Mouse (Mus musculus): ENCODE data around the gene Zfp92.
A peak's percentile ranks its signal among the peaks of the same experiment; 100 is the strongest.
"Not testable (repeated sequence)": the region's sequence is repeated elsewhere in the genome, so short reads cannot be mapped to it uniquely, and the experiment has no call there.

Gene Zfp92

DNA sequence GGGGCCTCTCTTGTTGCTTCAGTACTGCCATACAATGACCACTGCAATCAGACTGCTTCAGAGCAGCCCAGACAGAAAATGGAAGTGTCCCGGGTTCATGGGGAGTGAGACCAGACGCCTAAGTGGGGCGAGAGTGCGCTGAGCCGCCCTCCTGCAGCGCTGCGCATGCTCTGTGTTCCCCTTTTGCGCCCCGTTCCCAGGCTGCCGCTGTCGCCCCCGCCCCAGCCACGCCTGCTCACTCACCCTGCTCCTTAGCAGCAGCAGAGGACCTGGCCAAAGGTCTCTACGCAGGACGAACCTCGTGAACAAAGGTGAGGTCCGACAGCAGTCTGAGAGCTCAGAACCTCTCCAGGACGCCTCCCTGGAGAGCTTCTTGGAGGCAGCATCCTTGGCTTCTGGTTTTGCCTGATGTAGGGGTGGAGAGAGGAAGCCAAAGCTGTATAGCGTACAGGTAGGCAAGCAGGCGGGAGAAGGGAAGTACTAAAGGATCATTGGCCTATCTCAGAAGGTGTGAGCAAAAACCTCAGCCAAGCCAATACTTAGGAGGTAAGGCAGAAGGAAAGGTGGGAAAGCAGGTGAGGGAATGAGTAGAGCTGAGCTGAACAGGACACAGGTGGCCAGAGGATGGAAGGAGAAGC is at the start of gene Zfp92:
Zfp92 (plus strand) TSS at position 217 of the 638 bp plus-strand sequence.
- DNase-seq: no peak

DNA sequence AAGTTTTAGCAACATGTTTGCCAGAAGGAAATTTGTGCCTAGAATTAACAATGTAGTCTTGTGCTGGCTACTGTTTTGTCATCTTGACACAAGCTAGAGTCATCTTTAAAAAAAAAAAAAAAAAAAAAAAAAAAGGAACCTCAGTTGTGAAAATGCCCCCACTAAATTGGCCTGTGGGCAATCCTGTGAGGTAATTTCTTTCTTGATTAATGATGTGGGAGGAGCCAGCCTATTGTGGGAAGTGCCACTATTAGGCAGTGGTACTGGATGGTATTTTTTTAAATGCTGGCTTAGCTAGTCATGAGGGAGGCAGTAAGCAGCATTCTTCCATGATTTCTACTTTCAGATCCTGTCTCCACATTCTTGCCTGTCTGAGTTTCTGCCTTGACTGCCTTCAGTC is 47.6 kb upstream of the Zfp92 start:
- DNase-seq: no peak

DNA sequence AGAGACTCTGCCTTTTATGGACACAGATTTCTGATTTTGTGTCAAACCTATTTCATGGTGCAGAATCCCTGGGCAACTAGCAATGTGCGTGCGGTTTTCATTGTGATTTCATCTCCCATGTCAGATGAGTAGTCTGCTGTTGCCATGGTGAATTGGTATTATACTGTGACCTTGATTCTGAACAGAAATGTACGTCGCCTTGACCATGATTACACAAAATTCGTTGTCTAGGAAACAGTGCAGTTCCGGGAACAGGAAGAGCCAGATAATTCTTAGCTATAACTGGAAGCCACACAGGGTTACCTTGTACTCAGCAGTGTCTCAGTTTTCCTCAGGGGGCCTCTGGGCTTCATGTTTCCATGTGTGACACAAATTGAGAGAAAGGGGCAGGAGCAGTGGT is 26.5 kb upstream of the Zfp92 start:
- no peak for DNase-seq

DNA sequence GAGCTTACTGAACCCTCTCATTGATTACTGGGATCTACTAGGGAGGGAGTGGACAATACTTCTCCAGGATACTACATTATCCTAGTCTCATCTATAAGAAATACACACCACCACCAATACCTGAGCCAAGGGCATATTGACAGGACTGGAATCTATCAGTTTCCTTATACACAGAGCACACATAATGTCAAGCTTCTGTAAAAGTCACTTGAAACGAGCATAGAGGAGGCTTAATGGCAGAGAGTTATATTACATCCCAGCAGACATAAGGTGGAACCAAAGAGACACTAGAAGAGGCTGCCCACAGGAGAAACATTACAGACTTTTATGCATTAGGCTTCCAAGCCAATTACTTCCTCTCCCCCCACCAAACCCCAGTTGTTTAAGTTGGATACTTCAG is 26.0 kb upstream of the Zfp92 start:
- no peak for DNase-seq

DNA sequence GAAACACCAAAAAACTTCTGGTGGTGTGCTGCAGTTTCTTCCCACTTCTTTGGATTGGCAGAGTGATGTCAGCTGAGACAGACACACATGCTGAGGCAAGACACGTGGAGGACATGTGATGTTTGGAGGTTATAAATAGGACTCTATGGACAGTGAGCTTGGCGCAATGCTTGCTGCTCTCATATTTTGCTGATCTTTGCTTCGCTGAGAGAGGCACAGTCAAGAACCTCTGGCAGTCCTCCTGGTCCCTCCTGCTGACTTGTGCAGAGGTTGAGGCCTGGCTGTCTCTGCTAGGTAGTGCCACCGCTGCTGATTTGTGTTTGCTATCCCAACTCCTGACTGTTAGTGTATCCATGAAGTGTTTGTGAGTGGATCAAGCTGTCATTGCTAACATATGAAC is 19.4 kb upstream of the Zfp92 start:
- DNase-seq: no peak

DNA sequence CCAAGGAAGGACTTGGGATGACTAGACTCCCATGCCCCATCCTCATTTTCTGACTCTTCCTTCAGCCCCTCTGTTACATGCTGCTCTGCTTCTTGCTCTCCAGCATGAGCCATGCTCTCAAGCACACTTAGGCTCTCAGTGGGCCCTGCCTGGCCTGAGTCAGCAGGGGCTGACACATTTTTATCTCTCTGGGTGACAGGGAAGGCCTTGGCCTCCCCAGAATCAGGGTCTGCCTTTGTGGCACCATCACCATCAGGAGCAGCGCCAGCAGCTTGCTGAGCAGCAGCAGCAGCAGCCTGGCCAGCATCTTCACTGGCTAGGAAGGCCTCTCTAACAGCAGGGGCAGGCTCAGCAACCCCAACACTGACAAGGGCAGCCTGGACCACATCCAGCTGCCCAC is 14.4 kb upstream of the Zfp92 start:
- no peak for DNase-seq

DNA sequence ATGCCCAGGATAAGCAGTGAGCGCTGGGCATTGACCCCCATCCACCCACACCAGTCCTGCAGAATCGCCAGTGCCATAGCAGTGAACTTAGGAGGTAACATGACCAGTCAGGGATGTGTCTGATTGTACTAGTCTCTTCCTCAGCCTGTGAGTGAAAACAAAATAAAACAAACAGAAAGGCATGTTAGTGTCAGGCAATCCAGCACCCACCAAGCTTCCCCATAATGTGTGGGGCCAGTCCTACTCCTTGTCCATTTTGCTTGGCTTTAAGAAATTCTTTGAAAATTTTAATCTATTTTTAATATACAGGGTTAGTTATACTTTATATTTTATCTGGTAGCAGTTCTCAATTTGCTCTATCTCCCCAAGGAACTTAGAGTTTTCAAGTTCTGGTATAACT is 12.3 kb upstream of the Zfp92 start, which contains the start of gene Gm18336:
Gm18336 (minus strand) TSS at position 101 of the 400 bp plus-strand sequence.
- DNase-seq: not testable (repeated sequence)

DNA sequence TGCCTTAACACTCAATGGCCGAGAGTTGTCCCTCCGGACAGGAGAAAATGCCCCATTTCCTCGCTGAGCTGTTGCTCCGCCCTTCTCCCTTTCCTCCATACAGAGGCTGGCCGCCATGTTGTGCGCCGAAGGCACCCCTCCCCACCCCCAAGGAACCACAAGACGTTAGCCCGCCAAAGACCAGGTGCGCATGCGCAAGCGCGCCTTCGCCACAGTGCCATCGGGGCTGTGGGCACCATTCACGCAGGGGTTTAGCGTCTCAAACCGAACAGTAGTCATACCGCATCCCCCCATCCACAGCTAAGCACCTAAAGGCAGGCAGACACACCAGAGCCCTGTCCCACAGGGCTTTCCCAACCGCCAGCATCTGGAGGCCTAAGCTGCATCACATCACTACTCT is 9.9 kb upstream of the Zfp92 start:
- no peak for DNase-seq

DNA sequence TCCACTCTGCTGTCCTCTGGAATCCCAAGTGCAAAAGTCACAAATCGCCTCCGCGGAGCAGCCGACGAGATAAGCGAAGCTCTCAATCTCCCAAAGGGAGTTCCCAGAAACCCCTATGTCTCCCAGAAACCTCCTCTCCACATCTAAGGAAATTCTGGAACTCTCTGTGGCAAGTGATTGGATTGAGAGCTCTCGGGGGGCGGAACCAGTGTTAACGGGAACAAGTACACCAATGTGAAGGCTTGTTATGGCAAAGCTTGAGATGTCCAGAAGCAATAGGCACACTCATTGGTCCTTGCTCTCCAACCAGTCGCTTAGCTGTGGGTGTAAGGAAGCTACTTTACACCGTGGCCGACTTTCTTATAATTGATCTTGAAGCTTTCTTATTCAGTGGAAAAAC is 9.3 kb upstream of the Zfp92 start:
- DNase-seq: no peak

DNA sequence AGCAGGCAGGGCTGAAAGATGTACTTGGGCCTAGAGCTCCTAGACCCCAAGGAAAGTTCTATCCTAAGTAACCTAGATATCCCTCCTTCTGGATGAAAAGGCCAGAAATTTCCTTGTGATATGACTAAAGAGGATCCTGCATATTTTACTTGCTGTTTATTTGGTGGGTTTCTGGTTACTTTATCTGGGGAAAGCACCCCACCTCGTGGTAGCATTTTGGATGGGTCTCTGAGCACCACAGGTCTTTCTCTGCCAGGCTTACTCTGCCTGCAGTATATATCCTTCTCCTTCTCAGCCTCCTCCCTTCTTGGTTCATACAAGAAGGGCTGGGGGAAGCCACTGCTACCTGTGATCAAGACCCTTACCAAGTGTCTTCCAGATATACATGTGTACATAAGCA is 1.9 kb downstream of the Zfp92 start:
- DNase-seq: no peak

DNA sequence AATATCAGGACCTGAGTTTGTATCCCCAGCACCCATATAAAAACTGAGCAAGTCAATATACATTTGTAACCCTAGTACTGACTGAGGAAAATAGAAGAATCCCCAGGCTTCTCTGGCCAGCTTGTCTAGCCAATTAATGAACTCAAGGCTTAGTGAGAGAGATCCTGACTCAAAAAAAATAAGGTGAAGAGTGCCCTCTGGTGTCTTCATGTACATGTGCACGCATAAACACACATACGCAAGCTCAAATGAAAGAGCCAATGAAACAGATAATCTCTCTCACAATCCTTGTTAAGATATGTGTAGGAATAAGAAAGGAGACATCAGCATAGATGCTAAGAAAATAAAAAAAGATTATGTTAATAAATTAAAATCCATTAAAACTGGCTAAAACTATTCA is 19.1 kb downstream of the Zfp92 start:
- DNase-seq: peak; percentile 11

DNA sequence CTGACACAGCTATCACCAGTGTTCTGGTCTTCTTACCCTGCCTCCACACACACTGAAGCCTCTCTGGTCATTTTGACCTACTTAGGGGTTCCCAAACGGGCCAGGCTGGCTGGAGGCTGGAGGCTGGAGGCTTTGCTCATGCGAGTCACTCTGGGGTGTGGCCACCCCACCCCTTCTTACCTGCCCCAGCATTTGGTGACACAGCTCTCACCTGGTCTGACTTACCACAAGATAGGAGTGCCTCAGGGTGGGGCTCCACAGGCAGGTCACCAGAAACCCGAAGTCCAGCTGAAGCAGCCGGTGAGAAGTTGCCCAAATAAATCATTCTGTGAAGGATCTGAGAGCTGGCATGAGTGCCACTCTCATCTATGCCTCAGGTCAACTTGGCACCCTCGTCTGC is 22.0 kb downstream of the Zfp92 start:
- DNase-seq: no peak

DNA sequence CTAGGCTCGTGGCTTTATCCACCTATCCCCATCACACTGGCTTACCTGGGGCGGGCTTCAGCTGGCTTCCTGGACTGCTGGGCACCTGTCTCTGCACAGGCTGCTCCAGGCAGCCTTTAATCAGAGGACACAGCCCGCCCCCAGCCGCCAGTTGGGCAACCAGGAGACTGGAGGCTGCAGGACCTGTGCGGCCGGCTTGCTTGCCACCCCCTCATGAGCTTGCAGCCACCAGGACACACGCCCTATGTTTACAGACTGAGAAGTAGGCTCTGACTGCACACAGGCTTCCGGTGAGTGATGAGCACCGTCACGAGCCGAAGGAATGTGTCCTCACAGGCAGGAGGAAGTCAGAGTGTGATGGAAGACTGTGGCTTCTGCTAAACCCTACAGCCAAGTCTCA is 24.4 kb downstream of the Zfp92 start, which contains the start of gene Trex2:
Trex2 (minus strand) TSS at position 93 of the 400 bp plus-strand sequence.
- DNase-seq: no peak

DNA sequence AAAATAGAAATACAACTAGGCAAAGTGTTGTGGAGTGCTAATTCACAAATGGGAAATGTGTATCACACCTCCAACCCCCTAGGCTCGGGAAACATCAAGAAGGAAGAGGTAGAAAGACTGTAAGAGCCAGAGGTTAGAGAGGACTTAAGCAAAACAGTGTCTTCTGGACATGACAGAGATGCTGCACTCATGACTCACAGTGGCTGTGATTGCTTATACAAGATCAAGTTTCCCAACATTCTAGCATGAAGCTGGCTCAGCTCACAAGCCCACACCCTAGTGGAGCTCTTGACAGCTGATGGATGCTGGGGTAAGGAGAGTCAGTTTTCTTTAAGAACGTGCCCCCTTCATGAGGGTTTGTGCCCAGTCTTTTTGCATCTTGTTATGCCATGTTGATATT is 30.5 kb downstream of the Zfp92 start:
- DNase-seq: no peak

DNA sequence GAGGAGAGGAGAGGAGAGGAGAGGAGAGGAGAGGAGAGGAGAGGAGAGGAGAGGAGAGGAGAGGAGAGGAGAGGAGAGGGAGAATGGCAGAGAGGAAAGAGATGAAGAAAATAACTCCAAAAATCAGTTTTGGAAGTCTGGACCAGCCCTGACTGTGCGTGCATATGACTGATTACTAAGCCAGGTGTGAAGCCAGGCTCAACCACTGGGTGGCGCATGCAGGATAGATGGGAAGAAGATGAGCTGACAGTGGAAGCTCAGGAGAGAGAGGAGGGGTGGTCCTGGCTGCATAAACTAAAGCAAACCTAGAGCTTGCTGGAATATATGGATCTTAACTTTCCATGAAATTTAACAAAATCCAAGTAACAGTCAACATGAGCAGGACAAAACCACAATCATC is 41.1 kb downstream of the Zfp92 start:
- peak; percentile 73 for DNase-seq

DNA sequence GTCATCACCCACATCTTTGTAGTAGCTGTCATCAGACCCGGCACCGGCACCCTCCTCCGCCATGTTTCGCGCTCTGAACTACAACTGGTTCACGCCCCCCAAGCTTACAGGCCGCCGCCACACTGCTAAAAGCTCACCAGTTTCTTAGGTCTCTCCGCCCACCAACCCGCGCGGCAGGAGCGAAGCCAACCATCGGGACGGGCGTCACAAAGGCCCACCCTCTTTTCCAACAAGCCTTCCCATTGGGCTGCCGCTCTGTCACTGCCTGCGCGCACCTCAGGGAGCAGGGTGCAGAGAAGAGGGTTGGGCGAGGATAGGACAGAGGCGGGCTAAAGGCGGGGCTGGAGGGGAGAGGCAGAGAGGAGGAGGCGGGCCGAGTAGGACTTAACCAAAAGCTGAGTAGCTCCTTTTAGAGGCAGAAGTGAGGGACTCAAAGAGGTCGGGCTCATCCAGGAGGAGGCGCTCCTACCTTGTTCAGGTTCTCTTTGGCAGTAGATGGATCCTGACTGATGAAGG is 48.0 kb downstream of the Zfp92 start, which contains the start of gene Haus7:
Haus7 (minus strand) TSS at position 168 of the 516 bp plus-strand sequence.
- peak; percentile 90 for DNase-seq

DNA sequence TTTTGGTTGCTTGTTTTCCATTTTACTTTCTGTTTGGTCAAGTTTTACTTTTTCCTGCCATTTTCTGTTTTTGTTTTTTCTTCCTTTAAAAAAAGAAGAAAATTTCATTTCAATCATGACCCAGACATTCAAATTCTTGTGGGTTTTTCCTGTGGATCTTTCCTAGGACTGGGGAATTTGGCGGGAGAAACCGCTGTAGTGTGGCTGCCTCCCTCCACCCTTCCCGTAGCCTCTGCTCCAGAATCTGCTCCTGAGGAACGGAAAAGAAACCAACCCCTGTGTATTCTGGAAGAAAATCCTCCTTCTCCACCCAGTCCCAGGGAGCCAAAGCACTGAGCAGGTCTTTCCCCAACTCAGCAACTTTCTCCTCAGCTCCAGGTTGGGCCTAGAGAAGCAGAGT is 49.9 kb downstream of the Zfp92 start:
- no peak for DNase-seq

DNA sequence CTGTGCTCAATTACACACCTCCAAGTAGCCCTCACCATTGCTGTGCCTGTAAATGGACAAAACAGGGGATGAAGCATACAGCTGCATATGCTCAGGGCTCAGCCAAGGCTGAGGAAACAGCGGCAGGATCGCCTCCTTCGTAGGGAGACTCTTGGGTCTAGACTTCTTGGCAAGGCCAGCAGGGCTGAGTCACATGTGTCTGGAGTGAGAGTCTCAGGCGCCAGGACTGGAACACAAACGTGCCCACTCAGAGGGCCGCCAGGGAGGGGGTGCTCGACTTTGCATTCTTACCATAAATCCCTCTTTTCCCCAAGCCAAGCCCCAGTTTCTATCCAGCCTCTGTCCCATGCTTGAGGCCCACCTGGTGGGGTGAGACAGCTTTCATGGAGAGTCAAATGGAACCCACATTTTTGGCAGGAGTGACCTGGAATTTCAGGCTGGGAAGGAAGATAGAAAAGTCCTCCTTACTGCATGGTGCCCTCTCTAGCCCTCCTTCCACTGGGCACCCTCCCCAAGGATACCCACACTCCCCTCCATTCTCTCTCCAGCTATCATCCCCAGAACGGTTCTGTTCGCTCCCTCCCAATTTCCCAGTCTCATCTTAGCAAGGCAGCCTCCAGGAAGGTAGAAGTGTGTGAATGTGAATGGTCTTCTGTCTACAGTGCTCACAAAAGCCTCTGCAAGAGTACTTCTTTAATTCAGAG is 54.7 kb downstream of the Zfp92 start:
- DNase-seq: no peak

DNA sequence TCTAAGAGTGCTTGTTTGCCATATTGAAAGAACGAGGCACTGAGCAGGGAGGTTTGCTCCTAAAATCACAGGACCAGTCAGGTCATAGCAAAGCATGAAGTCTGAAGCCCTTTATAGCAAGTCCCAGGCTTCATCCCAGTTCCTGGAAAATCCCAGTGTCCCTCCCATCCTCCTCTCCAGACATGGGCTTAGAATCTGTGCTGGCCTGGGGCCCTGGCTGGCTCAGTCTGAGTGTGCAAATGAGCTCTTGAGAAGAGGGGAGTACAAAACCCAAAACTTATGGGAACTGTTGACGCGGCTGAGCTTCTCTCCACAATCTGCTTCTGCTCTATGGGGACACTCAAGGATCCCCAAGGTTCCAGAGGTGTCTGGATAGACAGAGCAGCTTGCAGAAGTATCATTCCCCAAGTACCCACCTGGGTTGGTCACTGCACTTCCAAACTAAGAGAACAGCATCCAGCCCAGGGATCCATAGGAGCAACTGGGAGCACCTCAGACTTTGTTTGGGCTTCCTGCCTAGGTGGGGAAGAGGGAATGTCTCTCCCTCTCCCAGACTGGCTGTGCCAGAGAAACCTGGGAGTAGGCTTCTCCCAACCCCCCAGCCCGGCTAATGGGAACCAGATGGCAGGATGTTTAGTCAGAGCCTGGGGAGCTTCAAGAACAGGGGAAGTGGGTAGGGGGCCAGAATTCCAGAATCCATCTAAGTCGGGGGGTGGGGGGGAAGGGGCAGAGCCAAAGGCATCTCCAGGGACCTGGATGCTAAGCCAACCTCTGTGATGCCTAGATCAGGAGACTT is 56.7 kb downstream of the Zfp92 start:
- no peak for DNase-seq

DNA sequence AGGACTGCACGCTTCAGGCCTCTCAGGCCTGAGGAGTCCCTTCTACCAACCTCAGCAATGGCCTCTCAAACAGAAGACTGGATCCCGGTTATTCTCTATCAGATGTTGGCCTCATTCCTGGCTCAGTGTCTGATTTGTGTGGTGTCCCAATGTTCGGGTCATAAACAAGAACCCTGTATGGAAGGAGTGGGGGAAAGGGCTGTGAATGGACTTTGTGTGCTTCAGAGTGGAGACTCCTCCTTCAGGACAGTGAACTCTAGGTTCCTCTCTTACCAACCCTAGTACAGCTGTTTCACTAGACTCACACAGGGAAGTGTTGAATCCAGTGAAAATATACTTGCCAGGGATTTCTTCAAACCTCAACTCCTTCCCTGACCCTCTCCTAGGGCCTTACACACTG is 57.4 kb downstream of the Zfp92 start:
- no peak for DNase-seq

DNA sequence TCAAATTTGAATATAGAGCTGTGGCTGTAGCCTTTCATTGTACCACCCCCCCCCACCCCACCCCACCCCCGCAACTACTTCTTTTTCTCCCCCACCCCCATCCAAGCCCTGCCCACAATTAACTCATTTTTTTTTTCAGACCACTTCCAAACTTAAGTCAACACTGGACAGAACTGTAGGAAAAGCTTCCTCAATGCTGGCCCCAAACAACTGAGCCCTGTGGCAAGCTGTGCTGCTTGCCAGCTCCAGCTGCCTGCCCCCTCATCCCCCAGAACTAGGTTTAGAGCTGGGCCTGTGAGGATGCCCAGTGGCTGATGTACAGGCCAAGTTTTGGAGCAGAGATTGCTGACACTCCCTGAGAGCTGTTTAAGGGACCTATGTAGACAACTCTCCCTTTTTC is 57.9 kb downstream of the Zfp92 start:
- no peak for DNase-seq

DNA sequence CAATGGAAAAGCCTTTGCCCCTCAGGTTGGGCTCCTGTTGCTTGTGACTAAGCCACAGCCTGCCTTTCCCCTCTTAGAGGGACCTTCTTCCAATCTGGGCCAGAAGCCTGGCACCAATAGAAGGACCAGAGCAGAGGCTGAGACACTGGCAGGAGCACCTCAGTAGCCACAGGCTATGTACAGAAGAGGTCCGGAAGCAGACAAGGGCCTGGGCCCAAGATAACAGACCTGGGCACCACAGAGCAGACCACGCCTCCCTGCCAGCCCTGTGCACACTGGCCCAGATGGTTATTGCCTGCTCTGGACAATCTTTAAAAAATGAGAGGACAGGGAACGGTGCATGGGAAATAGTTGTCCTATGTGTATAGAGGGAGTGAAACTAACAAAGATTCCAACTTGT is 60.9 kb downstream of the Zfp92 start:
- no peak for DNase-seq

DNA sequence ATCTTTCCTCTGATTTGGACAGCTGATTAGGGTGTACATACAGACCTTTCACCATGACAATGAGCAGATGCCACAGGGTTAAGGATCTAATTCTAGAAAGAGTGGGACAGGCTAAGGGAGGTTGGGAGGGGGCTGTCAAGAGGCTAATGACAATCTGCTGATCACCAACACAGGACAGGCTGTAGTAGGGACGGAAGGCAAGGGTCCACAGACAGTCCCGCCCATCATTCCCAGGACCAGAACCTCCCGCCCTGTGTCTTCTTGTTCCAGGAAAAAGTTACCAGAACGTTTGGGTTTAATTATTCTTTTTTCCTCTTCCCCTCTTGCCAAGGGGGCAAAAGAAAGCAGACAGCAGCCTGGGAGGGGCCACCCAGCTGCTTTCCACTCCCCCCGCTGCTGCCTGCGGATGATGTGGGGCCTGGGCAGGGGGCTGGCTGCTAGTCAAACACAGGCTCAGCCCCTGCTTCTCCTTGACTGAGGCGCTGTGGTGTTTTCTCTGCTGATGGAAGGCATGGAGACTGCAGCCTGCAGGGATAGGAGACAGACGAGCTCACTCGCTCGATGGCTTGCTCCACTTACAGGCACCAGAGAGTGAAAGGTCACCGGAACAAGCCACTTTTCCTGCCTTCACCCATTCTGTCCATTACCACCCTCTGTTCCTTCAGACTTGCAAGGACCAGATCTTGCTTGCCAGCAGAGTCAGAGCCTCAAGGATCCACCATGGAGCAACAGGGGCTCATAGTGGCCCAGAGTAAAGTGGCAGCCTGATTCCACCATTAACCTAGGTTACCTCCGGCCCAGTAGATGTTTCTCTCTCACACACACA is 63.7 kb downstream of the Zfp92 start:
- DNase-seq: no peak

All from cerebellum, adult 9-10 months (tissue).